15 mouse cellular contexts compared by ENCODE assay signal in the genomic region with DNA sequence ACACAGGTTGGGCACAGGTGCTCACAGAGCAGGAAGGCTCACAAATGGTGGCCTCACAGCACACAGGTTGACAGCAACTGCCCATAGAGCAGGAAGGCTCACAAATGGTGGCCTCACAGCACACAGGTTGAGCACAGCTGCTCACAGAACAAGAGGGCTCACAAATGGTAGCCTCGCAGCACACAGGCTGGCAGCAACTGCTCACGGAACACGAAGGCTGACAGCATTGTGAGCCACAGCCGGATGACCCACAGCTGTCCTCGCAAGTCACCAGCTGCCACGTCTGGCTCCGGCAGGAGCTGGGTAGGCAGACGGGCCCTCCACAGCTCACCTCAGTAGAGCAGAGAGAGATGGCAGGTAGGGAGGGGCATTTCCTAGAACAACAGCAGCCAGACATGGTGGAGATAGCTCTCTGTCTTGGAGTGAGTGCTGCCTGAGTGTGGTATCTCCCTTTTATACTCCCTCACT. TPM values are rescaled to one million over a fixed set of nuclear protein-coding genes. Genes with fewer than 3 reads are reported as not detected.
DNase-seq lines count a peak whose midpoint lies in the region; ATAC-seq and TF ChIP-seq lines count a peak whose summit lies in the region.
"Had no signal": no experiment of that assay in that cellular context is flagged by ENCODE, and none has a peak within 500 bp of the region (broad histone marks: within the 10 kb centered on the region; RNA-seq: fewer than 3 reads in every experiment).

Krtap16-1 (minus strand) TSS at position 418 of the 468 bp plus-strand sequence.

- no peak within 1 kb of the TSS for H3K9ac ChIP-seq in midbrain, embryonic 14.5 days (replicated peaks; ENCODE audit: low read length)
- H3K9ac ChIP-seq in midbrain, embryonic 13.5 days (replicated peaks), result no peak within 1 kb of the TSS
- no peak within 1 kb of the TSS for H3K9ac ChIP-seq in forebrain, postnatal 0 days
- H3K9ac ChIP-seq: embryonic facial prominence, embryonic 12.5 days; heart, embryonic 15.5 days; liver, embryonic 14.5 days had no signal

- H3K4me3 ChIP-seq in midbrain, embryonic 14.5 days (replicated peaks; ENCODE audit: low read depth, low read length), result no peak within 1 kb of the TSS
- H3K4me3 ChIP-seq in midbrain, embryonic 13.5 days (replicated peaks), result no peak within 1 kb of the TSS
- no peak within 1 kb of the TSS for H3K4me3 ChIP-seq in forebrain, postnatal 0 days (ENCODE audit: low read depth, low read length)
- H3K4me3 ChIP-seq: embryonic facial prominence, embryonic 12.5 days; heart, embryonic 15.5 days had no signal

- H3K27me3 ChIP-seq in midbrain, embryonic 14.5 days (ENCODE audit: control insufficient read depth, insufficient read depth, low read length), result no peaks in the 10 kb centered on the region
- no peaks in the 10 kb centered on the region for H3K27me3 ChIP-seq in midbrain, embryonic 13.5 days
- no peaks in the 10 kb centered on the region for H3K27me3 ChIP-seq in forebrain, postnatal 0 days (ENCODE audit: insufficient read depth, low read length)
- H3K27me3 ChIP-seq: embryonic facial prominence, embryonic 12.5 days had no signal

- H3K4me2 ChIP-seq in midbrain, embryonic 14.5 days (ENCODE audit: low read length), result no peak within 1 kb of the TSS
- H3K4me2 ChIP-seq in midbrain, embryonic 13.5 days (replicated peaks), result no peak within 1 kb of the TSS
- H3K4me2 ChIP-seq in forebrain, postnatal 0 days (ENCODE audit: low read depth), result 0 out of 2 replicates have a peak within 1 kb of the TSS, but pooled peaks have one; percentile 8
- H3K4me2 ChIP-seq: embryonic facial prominence, embryonic 12.5 days; heart, embryonic 15.5 days had no signal

- no peak for TF ChIP-seq CTCF in forebrain, postnatal 0 days (IDR thresholded peaks at IDR 0.05; ENCODE audit: low read depth)

- intact Hi-C loops in gastrocnemius, postnatal 36 days (cut with DNase I), result no loop called here

- H3K27ac ChIP-seq in midbrain, embryonic 14.5 days (replicated peaks; ENCODE audit: low read depth, low read length), result peak within 1 kb of the TSS; percentile 52
- H3K27ac ChIP-seq in midbrain, embryonic 13.5 days, result no peak within 1 kb of the TSS
- peak within 1 kb of the TSS; percentile 70 for H3K27ac ChIP-seq in forebrain, postnatal 0 days (ENCODE audit: low read depth, low read length)
- H3K27ac ChIP-seq: embryonic facial prominence, embryonic 12.5 days; heart, embryonic 15.5 days; liver, embryonic 14.5 days had no signal

- WGBS in midbrain, embryonic 14.5 days, result 86% methylated on average over 8 of the region's 8 CpGs
- WGBS in midbrain, embryonic 13.5 days, result 81% methylated on average over 8 of the region's 8 CpGs
- WGBS in forebrain, postnatal 0 days, result 74% methylated on average over 8 of the region's 8 CpGs

- ATAC-seq in midbrain, embryonic 14.5 days (ENCODE audit: low FRiP score, low TSS enrichment), result no peak
- ATAC-seq in midbrain, embryonic 13.5 days, result no peak
- peak; percentile 17 for ATAC-seq in forebrain, postnatal 0 days
- ATAC-seq: lung, postnatal 0 days had no signal

- no peaks in the 10 kb centered on the region for H3K4me1 ChIP-seq in midbrain, embryonic 14.5 days (ENCODE audit: control insufficient read depth, insufficient read depth, low read length)
- H3K4me1 ChIP-seq in midbrain, embryonic 13.5 days (replicated peaks), result no peaks in the 10 kb centered on the region
- no peaks in the 10 kb centered on the region for H3K4me1 ChIP-seq in forebrain, postnatal 0 days (ENCODE audit: insufficient read depth)
- H3K4me1 ChIP-seq: embryonic facial prominence, embryonic 12.5 days; heart, embryonic 15.5 days had no signal

- peak; percentile 10 for DNase-seq in gastrocnemius, postnatal 10 days
- DNase-seq in gastrocnemius, postnatal 36 days, result no peak
- DNase-seq in midbrain, embryonic 14.5 days, result no peak
- no peak for DNase-seq in forebrain, postnatal 0 days
- peak; percentile 4 for DNase-seq in skeletal muscle tissue, adult 2 months (ENCODE audit: low read depth, low spot score)
- no peak for DNase-seq in ovary, adult 18-20 months (ENCODE audit: low spot score)
- DNase-seq: kidney, adult 8-10 months; thymus, adult 2 months had no signal

- no peaks in the 10 kb centered on the region for H3K36me3 ChIP-seq in midbrain, embryonic 14.5 days (ENCODE audit: control insufficient read depth, insufficient read depth, low read length)
- H3K36me3 ChIP-seq in midbrain, embryonic 13.5 days, result no peaks in the 10 kb centered on the region
- H3K36me3 ChIP-seq in forebrain, postnatal 0 days (ENCODE audit: insufficient read depth), result no peaks in the 10 kb centered on the region
- H3K36me3 ChIP-seq: embryonic facial prominence, embryonic 12.5 days; heart, embryonic 15.5 days had no signal

- H3K9me3 ChIP-seq in midbrain, embryonic 14.5 days (ENCODE audit: control insufficient read depth, low read length), result no peaks in the 10 kb centered on the region
- H3K9me3 ChIP-seq in midbrain, embryonic 13.5 days, result no peaks in the 10 kb centered on the region
- H3K9me3 ChIP-seq in forebrain, postnatal 0 days (ENCODE audit: low read length), result no peaks in the 10 kb centered on the region
- H3K9me3 ChIP-seq: embryonic facial prominence, embryonic 12.5 days; heart, embryonic 15.5 days had no signal

RNA-seq across cellular contexts. Expression of gene Krtap16-1, which starts in this region (rescaled TPM):
- not detected for total RNA-seq in gastrocnemius, postnatal 10 days (2021)
- not detected for total RNA-seq in gastrocnemius, postnatal 36 days (2021)
- polyA plus RNA-seq in midbrain, embryonic 14.5 days (2014; fragmentation: Nextera tagmentation; extraction: Ambion mirVana), result not detected in 2 replicates
- not detected in 2 replicates for polyA plus RNA-seq in midbrain, embryonic 13.5 days (2015; fragmentation: Nextera tagmentation; extraction: Ambion mirVana)
- total RNA-seq in forebrain, postnatal 0 days (2014; rRNA removed), result not detected in 2 replicates
- polyA plus RNA-seq in forebrain, postnatal 0 days (2015; fragmentation: Nextera tagmentation; extraction: Ambion mirVana), result not detected in 2 replicates
- total RNA-seq: adrenal gland, postnatal 25 days had no signal
- polyA plus RNA-seq: embryonic facial prominence, embryonic 12.5 days; heart, embryonic 15.5 days; limb, embryonic 11.5 days; liver, embryonic 14.5 days; lung, postnatal 0 days; thymus, adult 2 months had no signal

Comparison
In these comparisons a context has a peak if more than half of its experiments do, and no peak if none do; other contexts are left out.
1. Peak in DNase-seq in gastrocnemius, postnatal 10 days; RNA of the gene not detected or under 1 TPM.
2. Peak in ATAC-seq, H3K27ac ChIP-seq and H3K4me2 ChIP-seq in forebrain, postnatal 0 days; RNA of the gene not detected or under 1 TPM.